Mouse (Mus musculus) embryonic fibroblast, embryonic 13.5 days (primary cell): ENCODE data around the gene Kif26a.

ENCODE experiments used
- CTCF ChIP-seq: IDR thresholded peaks from 2 replicates; pipeline ENCODE4 v1.5.1; 2011; ENCODE audit warnings: mild to moderate bottlenecking, control low read depth, low read length, moderate library complexity, borderline replicate concordance; ENCODE audit not compliant: insufficient read depth
- POLR2A ChIP-seq: IDR thresholded peaks from 2 replicates; pipeline ENCODE4 v1.6.1; 2011; ENCODE audit warnings: low read depth, mild to moderate bottlenecking, control low read depth, low read length, moderate library complexity

DNA sequence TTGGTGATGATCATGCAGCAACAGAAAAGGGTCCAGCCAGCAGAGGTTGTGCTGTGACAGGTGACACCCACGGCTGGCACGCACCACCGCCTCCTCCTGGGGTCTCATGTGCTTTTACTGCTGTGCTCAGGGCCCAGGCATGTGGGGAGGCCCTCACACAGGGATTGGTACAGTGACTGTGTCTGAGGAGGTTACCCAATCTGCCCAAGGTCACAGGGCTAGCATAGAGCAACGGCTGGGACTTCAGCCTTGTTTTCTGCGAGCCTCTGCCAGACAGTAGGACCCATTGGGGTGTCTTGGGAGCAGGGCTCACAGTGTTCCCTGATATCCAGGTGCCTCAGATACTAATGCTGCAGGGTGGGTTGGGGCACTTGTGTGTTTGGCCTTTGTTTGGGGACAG, 34.7 kb upstream of the Kif26a start:
- no peak for TF ChIP-seq POLR2A
- no peak for TF ChIP-seq CTCF
